Mouse (Mus musculus): Measurements from ENCODE around the gene Igf2r. TPM values are rescaled to one million over a fixed set of nuclear protein-coding genes. Genes with fewer than 3 reads are reported as not detected.
A peak's percentile ranks its signal among the peaks of the same experiment; 100 is the strongest.

The Igf2r gene
- total RNA-seq, 2 experiments from 2014 or later, result 44.6 to 45.8 TPM

GRCm38 (mm10) chr17:12750591-12751170 lies 18.8 kb downstream of the Igf2r start:
- no peak for DNase-seq

GRCm38 (mm10) chr17:12749421-12750367 lies 19.8 kb downstream of the Igf2r start:
- no peak for DNase-seq

- DNase-seq, result no peak
Measured at GRCm38 (mm10) chr17:12745761-12746160, 23.7 kb downstream of the Igf2r start.

- no peak for DNase-seq
Measured at GRCm38 (mm10) chr17:12744071-12744470, 25.4 kb downstream of the Igf2r start.

GRCm38 (mm10) chr17:12742151-12742908 lies 27.1 kb downstream of the Igf2r start:
- no peak for DNase-seq

- peak; percentile 75 for DNase-seq
Measured at GRCm38 (mm10) chr17:12741218-12741968, 28.1 kb downstream of the Igf2r start.

GRCm38 (mm10) chr17:12740317-12740716 lies 29.1 kb downstream of the Igf2r start:
- no peak for DNase-seq

- peak; percentile 55 for DNase-seq
Measured at GRCm38 (mm10) chr17:12739516-12739915, 29.9 kb downstream of the Igf2r start.

- no peak for DNase-seq
Measured at GRCm38 (mm10) chr17:12737934-12738333, 31.5 kb downstream of the Igf2r start.

- no peak for DNase-seq
Measured at GRCm38 (mm10) chr17:12734205-12734857, 35.1 kb downstream of the Igf2r start.

- no peak for DNase-seq
Measured at GRCm38 (mm10) chr17:12733128-12733527, 36.3 kb downstream of the Igf2r start.

- no peak for DNase-seq
Measured at GRCm38 (mm10) chr17:12728536-12728935, 40.9 kb downstream of the Igf2r start.

GRCm38 (mm10) chr17:12727748-12728147 lies 41.7 kb downstream of the Igf2r start:
- DNase-seq, result no peak

- no peak for DNase-seq
Measured at GRCm38 (mm10) chr17:12725871-12726270, 43.6 kb downstream of the Igf2r start.

GRCm38 (mm10) chr17:12724767-12725744 lies 44.4 kb downstream of the Igf2r start:
- peak; percentile 62 for DNase-seq

GRCm38 (mm10) chr17:12723986-12724766 lies 45.3 kb downstream of the Igf2r start:
- DNase-seq, result peak; percentile 31

- peak; percentile 78 for DNase-seq
Measured at GRCm38 (mm10) chr17:12722622-12723021, 46.8 kb downstream of the Igf2r start.

- DNase-seq, result no peak
Measured at GRCm38 (mm10) chr17:12721118-12721886, 48.2 kb downstream of the Igf2r start.
